Mouse (Mus musculus) left cerebral cortex, postnatal 4 days (tissue): ENCODE results near the gene Glud1. TPM values are rescaled to one million over a fixed set of nuclear protein-coding genes. Genes with fewer than 3 reads are reported as not detected.

Experiments
- DNase-seq: peaks from one replicate; pipeline ENCODE4 v3.0.0-alpha.2; 2022
- intact Hi-C: fragments of 180-260 bp; cut with DNase I; formaldehyde crosslinking; loops from one replicate; pipeline ENCODE4 v1.15.1; 2025
- total RNA-seq, 2 experiments: library from RNA; stranded (reverse); gene quantifications; 2 replicates each; pipeline ENCODE4 v1.2.3; 2021

Gene Glud1
- total RNA-seq, 2 experiments from 2014 or later, result 299 TPM

- DNase-seq, result no peak
- intact Hi-C loops, result loop anchor here (10.0 kb wide), 1 partner anchor 191 kb away; no protein-coding TSS in a partner anchor
These were observed 63.1 kb downstream of the Glud1 start for GRCm38 (mm10) chr14:34373581-34373980.

GRCm38 (mm10) chr14:34374577-34374976 lies 64.0 kb downstream of the Glud1 start, which contains the start of gene Sncg:
Gene Sncg (minus strand): TSS chr14:34374789.
- intact Hi-C loops, result loop anchor here (10.0 kb wide), 1 partner anchor 190 kb away; no protein-coding TSS in a partner anchor

GRCm38 (mm10) chr14:34375415-34375904 lies 64.9 kb downstream of the Glud1 start, which contains the start of gene Mmrn2:
Gene Mmrn2 (plus strand): TSS chr14:34375465.
- intact Hi-C loops, result loop anchor here (10.0 kb wide), 1 partner anchor 189 kb away; no protein-coding TSS in a partner anchor
- DNase-seq, result no peak

More at GRCm38 (mm10) chr14:34374577-34374976, 64.0 kb downstream of the Glud1 start, which contains the start of gene Sncg:
- DNase-seq, result peak; percentile 11

GRCm38 (mm10) chr14:34375941-34376340 lies 65.4 kb downstream of the Glud1 start:
- intact Hi-C loops, result loop anchor here (10.0 kb wide), 1 partner anchor 189 kb away; no protein-coding TSS in a partner anchor
- no peak for DNase-seq

GRCm38 (mm10) chr14:34377121-34377520 lies 66.6 kb downstream of the Glud1 start:
- DNase-seq, result no peak
- intact Hi-C loops, result loop anchor here (10.0 kb wide), 1 partner anchor 188 kb away; no protein-coding TSS in a partner anchor

- intact Hi-C loops, result loop anchor here (10.0 kb wide), 1 partner anchor 186 kb away; no protein-coding TSS in a partner anchor
- DNase-seq, result no peak
These were observed 68.2 kb downstream of the Glud1 start for GRCm38 (mm10) chr14:34378560-34379331.

- intact Hi-C loops, result no loop called here
- no peak for DNase-seq
These were observed 72.6 kb downstream of the Glud1 start for GRCm38 (mm10) chr14:34382921-34383704.

GRCm38 (mm10) chr14:34393295-34393694 lies 82.8 kb downstream of the Glud1 start:
- intact Hi-C loops, result no loop called here
- DNase-seq, result no peak

Other genes starting within 250 kb of the Glud1 start
- under 1 TPM; 0.42 to 0.52 TPM for gene Anxa8, start 224.7 kb upstream of the Glud1 start, total RNA-seq
- gene A630023A22Rik, start 208.0 kb upstream of the Glud1 start, total RNA-seq, result not detected
- under 1 TPM in 1 of 2 experiments, not detected in 1; 0.16 TPM for gene Npy4r, start 158.2 kb upstream of the Glud1 start, total RNA-seq
- gene Gprin2, start 109.1 kb upstream of the Glud1 start, total RNA-seq, result 10 to 100 TPM; 26.2 to 30.0 TPM
- gene Syt15, start 91.1 kb upstream of the Glud1 start, total RNA-seq, result 1 to 10 TPM; 1.2 to 1.5 TPM
- 10 to 100 TPM in 1 of 2 experiments, 1 to 10 TPM in 1; 9.4 to 11.0 TPM for gene Shld2, start 234 bp upstream of the Glud1 start, total RNA-seq
- 1 to 10 TPM in 1 of 2 experiments, not detected in 1; 1.0 TPM for gene Fam25c, start 44.7 kb downstream of the Glud1 start, total RNA-seq
- 1 to 10 TPM in 1 of 2 experiments, not detected in 1; 1.6 TPM for gene Sncg, start 64.1 kb downstream of the Glud1 start, total RNA-seq
- gene Mmrn2, start 64.7 kb downstream of the Glud1 start, total RNA-seq, result 1 to 10 TPM; 3.6 to 4.0 TPM
- 10 to 100 TPM; 37.9 to 47.0 TPM for gene Bmpr1a, start 192.6 kb downstream of the Glud1 start, total RNA-seq
- not detected for gene 9230112D13Rik, start 212.1 kb downstream of the Glud1 start, total RNA-seq